Mouse (Mus musculus): ENCODE data around the gene Kif21a. TPM values are rescaled to one million over a fixed set of nuclear protein-coding genes. Genes with fewer than 3 reads are reported as not detected.

The Kif21a gene
- polyA plus RNA-seq, 1 experiment from 2014 or later: 39.7 TPM

DNA sequence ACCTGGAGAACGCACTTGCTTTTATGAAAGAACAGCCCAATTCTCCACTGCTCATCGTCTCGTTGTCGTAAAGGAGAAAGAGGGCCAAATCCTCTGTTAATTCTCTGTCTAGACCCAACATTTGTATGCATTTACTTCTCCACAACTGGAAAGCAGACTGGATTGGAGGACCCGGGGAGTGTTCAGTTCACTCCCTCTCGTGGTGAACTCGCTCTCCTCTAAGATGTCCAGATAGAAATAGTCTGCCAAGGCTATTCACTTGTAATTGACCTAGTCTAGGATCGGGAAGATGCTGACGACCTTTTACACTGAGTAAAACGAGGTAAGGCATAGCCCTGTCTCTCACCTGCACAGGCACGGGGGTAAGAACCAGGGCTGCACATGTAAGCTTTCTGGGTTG, 2.1 kb downstream of the Kif21a start:
- Histone ChIP-seq H3K36me3 (no peaks in the 10 kb centered on the region), H3K27ac (peak overlapping the region; percentile 40; the same call in 1 of the 2 replicates), H3K9me3 (replicated peaks) (no peaks in the 10 kb centered on the region), H3K27me3 (no peaks in the 10 kb centered on the region), H3K4me2 (replicated peaks) (peak overlapping the region; percentile 81), H3K4me3 (peak overlapping the region; percentile 27), H3K9ac (0 out of 2 replicates have a peak overlapping the region, but pooled peaks have one; percentile 47), H3K4me1 (peaks cover 19% of the 10 kb centered on the region)
- 71% methylated on average over 11 of the region's 11 CpGs for WGBS
- no peak for ATAC-seq (ENCODE audit: low FRiP score)

DNA sequence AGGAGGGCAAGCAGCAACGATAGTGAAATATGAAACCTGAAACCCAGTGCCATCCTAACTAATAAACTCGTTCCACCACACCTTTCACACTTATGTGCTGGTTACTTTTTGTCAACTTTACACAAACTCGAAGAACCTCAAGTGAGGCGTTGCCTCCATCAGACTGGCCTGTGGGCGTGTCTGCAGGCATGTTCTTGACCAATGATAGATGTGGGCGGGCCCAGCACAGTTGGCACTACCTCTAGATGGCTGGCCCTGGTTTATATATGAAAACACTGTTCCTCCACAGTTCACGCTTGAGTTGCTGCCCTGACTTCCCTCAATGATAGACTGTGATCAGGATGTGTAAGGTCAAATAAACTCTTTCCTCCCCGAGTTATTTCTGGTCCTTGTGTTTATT, 3.2 kb downstream of the Kif21a start:
- H3K4me3 ChIP-seq: no peak overlapping the region
- no peak overlapping the region for H3K27ac ChIP-seq
- no peak overlapping the region for H3K9ac ChIP-seq
- WGBS: 70% methylated on average over 8 of the region's 8 CpGs
- no peak for ATAC-seq (ENCODE audit: low FRiP score)
- H3K27me3 ChIP-seq: no peaks in the 10 kb centered on the region
- H3K4me2 ChIP-seq (replicated peaks): peak overlapping the region; percentile 30
- H3K4me1 ChIP-seq: peaks cover 19% of the 10 kb centered on the region
- no peaks in the 10 kb centered on the region for H3K9me3 ChIP-seq (replicated peaks)
- H3K36me3 ChIP-seq: no peaks in the 10 kb centered on the region

DNA sequence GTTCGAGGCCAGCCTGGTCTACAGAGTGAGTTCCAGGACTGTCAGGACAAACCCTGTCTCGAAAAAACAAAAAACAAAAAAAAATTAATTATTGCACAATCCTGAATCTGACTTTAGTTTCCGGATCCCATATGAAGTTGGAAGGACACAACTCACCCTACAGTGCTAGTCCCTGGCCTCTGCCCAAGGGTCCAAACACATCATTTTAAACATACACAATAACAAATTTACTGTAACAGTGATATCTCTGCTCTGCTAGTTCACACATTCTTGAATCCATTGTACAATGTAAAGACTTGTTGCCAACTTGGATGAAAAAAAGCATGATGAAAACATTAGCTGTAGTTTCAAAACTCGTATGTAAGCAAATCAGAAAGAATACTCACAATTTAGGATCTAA, 6.5 kb downstream of the Kif21a start:
- no peaks in the 10 kb centered on the region for H3K27me3 ChIP-seq
- peaks cover 13% of the 10 kb centered on the region for H3K4me1 ChIP-seq
- H3K9me3 ChIP-seq (replicated peaks): no peaks in the 10 kb centered on the region
- WGBS: 91% methylated on average over 4 of the region's 4 CpGs
- no peak overlapping the region for H3K4me3 ChIP-seq
- H3K9ac ChIP-seq: no peak overlapping the region
- H3K36me3 ChIP-seq: no peaks in the 10 kb centered on the region
- no peak overlapping the region for H3K4me2 ChIP-seq (replicated peaks)
- no peak overlapping the region for H3K27ac ChIP-seq
- ATAC-seq (ENCODE audit: low FRiP score): no peak

DNA sequence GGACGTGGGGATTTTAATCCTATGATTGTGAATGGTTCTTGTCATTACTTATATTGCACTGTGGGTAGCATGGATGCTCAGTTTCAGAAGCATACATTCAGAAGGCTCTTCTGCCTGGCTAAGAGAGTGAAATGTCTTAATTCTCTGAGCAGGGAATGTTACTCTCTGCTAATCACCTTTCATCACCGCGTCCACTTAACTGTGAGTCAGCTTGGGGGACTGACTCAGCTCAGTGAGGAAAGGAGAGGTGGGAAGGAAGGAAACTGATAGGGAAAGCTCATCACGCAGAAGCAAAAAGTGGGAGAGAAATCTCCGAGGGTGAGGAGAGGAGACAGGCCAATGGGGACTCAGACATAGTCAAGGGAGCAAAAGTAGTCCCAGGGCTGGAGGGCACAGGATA, 10.9 kb downstream of the Kif21a start:
- Histone ChIP-seq H3K27ac (no peak overlapping the region), H3K36me3 (no peaks in the 10 kb centered on the region), H3K4me2 (replicated peaks) (no peak overlapping the region), H3K4me3 (no peak overlapping the region), H3K4me1 (peaks cover 8% of the 10 kb centered on the region), H3K27me3 (no peaks in the 10 kb centered on the region), H3K9ac (no peak overlapping the region), H3K9me3 (replicated peaks) (no peaks in the 10 kb centered on the region)
- WGBS: 81% methylated on average over 5 of the region's 5 CpGs
- no peak for ATAC-seq (ENCODE audit: low FRiP score)

GRCm38 (mm10) chr15:91034090-91034489, 15.7 kb downstream of the Kif21a start:
- H3K4me1 ChIP-seq: peaks cover 8% of the 10 kb centered on the region; the same call in 1 of the 2 replicates
- 57% methylated on average over 4 of the region's 4 CpGs for WGBS
- H3K9ac ChIP-seq: no peak overlapping the region
- H3K9me3 ChIP-seq (replicated peaks): 0 out of 2 replicates have a peak, but pooled peaks cover 6% of the 10 kb centered on the region
- H3K27ac ChIP-seq: no peak overlapping the region
- ATAC-seq (ENCODE audit: low FRiP score): no peak
- H3K4me3 ChIP-seq: no peak overlapping the region
- H3K36me3 ChIP-seq: peaks cover 6% of the 10 kb centered on the region; the same call in 1 of the 2 replicates
- H3K27me3 ChIP-seq: no peaks in the 10 kb centered on the region
- no peak overlapping the region for H3K4me2 ChIP-seq (replicated peaks)

DNA sequence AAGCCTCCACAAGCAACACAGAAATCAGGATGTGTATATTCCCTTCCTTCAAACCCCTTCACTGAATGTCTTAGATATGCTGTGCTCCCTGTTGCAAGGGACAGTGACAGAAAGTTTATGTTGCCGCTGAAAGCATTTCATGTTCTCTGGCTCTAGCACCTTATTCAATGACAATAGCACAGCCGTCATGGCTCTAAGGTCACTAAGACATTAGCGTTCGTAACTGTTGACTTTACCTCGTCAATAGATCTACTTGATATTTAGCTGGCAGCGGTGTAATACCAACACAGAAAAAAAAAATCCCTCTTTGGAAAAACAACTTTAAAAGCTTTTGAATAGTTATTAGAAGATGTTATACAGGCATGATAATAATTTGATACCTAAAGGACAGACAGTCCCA, 16.2 kb downstream of the Kif21a start:
- peaks cover 6% of the 10 kb centered on the region; the same call in 1 of the 2 replicates for H3K36me3 ChIP-seq
- no peak for ATAC-seq (ENCODE audit: low FRiP score)
- H3K9ac ChIP-seq: no peak overlapping the region
- WGBS: 79% methylated on average over 6 of the region's 6 CpGs
- H3K27me3 ChIP-seq: no peaks in the 10 kb centered on the region
- no peak overlapping the region for H3K4me3 ChIP-seq
- H3K27ac ChIP-seq: no peak overlapping the region
- no peak overlapping the region for H3K4me2 ChIP-seq (replicated peaks)
- H3K4me1 ChIP-seq: peaks cover 8% of the 10 kb centered on the region; the same call in 1 of the 2 replicates
- H3K9me3 ChIP-seq (replicated peaks): 0 out of 2 replicates have a peak, but pooled peaks cover 6% of the 10 kb centered on the region

DNA sequence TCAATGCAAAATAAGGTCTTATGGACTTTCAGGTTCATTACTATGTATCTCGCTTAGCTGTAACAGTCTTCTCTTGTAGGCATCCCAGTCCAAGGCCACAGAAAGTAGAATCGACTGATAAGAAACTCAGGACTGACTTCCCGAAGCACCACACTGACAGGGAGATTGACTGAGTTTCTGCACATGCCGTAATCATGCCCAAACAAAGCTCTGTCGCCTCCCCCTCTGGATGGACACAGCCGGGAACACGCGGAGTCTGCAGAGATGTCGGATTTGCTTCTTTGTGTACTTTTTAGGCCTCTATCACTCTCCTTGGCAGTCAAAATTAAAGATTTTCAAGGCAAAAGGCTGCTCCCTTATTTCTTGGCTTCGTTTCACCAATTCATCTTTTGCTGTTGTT, 20.8 kb downstream of the Kif21a start:
- Histone ChIP-seq H3K9ac (no peak overlapping the region), H3K4me1 (no peaks in the 10 kb centered on the region), H3K27me3 (no peaks in the 10 kb centered on the region), H3K9me3 (replicated peaks) (0 out of 2 replicates have a peak, but pooled peaks cover 6% of the 10 kb centered on the region), H3K4me3 (no peak overlapping the region), H3K36me3 (peaks cover 6% of the 10 kb centered on the region; the same call in 1 of the 2 replicates), H3K4me2 (replicated peaks) (no peak overlapping the region), H3K27ac (peak overlapping the region; percentile 76)
- 68% methylated on average over 10 of the region's 10 CpGs for WGBS
- 0 out of 2 replicates have a peak, but pooled peaks have one; percentile 54 for ATAC-seq (ENCODE audit: low FRiP score)

DNA sequence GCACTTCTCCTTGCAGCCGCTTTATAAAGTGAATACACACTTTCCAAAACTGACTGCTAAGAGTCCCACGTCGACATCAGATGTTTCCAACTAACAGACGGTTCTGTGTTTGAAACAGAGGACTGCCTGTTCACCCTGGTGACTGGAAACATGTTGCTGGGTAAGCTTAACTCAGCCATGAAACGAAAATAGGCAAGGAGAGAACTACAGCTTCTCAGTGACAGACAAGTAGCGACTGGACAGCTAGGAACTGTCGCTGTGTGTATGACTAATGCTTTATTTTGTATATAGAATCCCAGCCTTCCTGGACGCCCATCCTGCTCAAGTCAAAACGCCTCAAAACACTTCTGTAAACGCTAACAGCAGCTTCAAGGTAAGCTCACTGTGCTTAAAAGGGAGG, 21.3 kb downstream of the Kif21a start:
- Histone ChIP-seq H3K4me1 (no peaks in the 10 kb centered on the region), H3K27me3 (no peaks in the 10 kb centered on the region), H3K4me2 (replicated peaks) (no peak overlapping the region), H3K27ac (peak overlapping the region; percentile 76), H3K9me3 (replicated peaks) (0 out of 2 replicates have a peak, but pooled peaks cover 6% of the 10 kb centered on the region), H3K9ac (no peak overlapping the region), H3K36me3 (peaks cover 6% of the 10 kb centered on the region; the same call in 1 of the 2 replicates), H3K4me3 (no peak overlapping the region)
- 67% methylated on average over 10 of the region's 10 CpGs for WGBS
- peak; percentile 52; the same call in 1 of the 2 replicates for ATAC-seq (ENCODE audit: low FRiP score)

DNA sequence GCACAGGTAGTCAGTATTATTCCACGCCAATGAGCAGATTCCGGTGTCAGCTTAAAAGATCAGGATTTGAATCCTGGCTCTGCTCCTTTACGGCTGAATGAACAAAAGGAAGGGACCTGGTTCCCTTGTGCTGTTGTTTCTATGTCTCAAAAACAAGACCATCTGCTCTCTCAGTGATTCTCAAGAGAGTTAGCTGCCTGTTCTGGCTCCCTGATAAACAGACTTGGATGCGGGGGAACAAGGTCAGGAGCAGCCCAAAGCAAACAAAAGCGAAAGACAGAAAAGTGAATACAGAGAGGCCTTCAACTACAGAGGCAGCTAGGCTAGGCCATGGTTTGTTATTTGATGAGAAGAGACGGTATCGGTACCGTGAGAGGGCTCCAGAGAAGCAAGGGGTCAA, 27.5 kb downstream of the Kif21a start:
- WGBS: 52% methylated on average over 8 of the region's 8 CpGs
- peak overlapping the region; percentile 64 for H3K27ac ChIP-seq
- no peak overlapping the region for H3K4me2 ChIP-seq (replicated peaks)
- no peak overlapping the region for H3K9ac ChIP-seq
- H3K4me1 ChIP-seq: peaks cover 22% of the 10 kb centered on the region
- H3K4me3 ChIP-seq: no peak overlapping the region
- no peak for ATAC-seq (ENCODE audit: low FRiP score)
- H3K36me3 ChIP-seq: no peaks in the 10 kb centered on the region
- H3K9me3 ChIP-seq (replicated peaks): no peaks in the 10 kb centered on the region
- H3K27me3 ChIP-seq: no peaks in the 10 kb centered on the region

- ATAC-seq (ENCODE audit: low FRiP score): no peak
- Histone ChIP-seq H3K27me3 (no peaks in the 10 kb centered on the region), H3K9me3 (replicated peaks) (no peaks in the 10 kb centered on the region), H3K4me1 (peaks cover 34% of the 10 kb centered on the region), H3K36me3 (no peaks in the 10 kb centered on the region), H3K4me3 (no peak overlapping the region), H3K4me2 (replicated peaks) (no peak overlapping the region), H3K27ac (peak overlapping the region; percentile 96), H3K9ac (no peak overlapping the region)
- 22% methylated on average over 3 of the region's 3 CpGs for WGBS
Observed at GRCm38 (mm10) chr15:91018861-91019187, 30.9 kb downstream of the Kif21a start.

- Histone ChIP-seq H3K27ac (peak overlapping the region; percentile 96), H3K9me3 (replicated peaks) (no peaks in the 10 kb centered on the region), H3K9ac (no peak overlapping the region; the same call in 1 of the 2 replicates), H3K4me2 (replicated peaks) (peak overlapping the region; percentile 45), H3K36me3 (no peaks in the 10 kb centered on the region), H3K4me1 (peaks cover 37% of the 10 kb centered on the region), H3K4me3 (no peak overlapping the region), H3K27me3 (no peaks in the 10 kb centered on the region)
- whole genome bisulfite sequencing: 8% methylated on average over 9 of the region's 9 CpGs
- peak; percentile 81 for ATAC-seq (ENCODE audit: low FRiP score)
Observed at GRCm38 (mm10) chr15:91018161-91018860, 31.4 kb downstream of the Kif21a start.

DNA sequence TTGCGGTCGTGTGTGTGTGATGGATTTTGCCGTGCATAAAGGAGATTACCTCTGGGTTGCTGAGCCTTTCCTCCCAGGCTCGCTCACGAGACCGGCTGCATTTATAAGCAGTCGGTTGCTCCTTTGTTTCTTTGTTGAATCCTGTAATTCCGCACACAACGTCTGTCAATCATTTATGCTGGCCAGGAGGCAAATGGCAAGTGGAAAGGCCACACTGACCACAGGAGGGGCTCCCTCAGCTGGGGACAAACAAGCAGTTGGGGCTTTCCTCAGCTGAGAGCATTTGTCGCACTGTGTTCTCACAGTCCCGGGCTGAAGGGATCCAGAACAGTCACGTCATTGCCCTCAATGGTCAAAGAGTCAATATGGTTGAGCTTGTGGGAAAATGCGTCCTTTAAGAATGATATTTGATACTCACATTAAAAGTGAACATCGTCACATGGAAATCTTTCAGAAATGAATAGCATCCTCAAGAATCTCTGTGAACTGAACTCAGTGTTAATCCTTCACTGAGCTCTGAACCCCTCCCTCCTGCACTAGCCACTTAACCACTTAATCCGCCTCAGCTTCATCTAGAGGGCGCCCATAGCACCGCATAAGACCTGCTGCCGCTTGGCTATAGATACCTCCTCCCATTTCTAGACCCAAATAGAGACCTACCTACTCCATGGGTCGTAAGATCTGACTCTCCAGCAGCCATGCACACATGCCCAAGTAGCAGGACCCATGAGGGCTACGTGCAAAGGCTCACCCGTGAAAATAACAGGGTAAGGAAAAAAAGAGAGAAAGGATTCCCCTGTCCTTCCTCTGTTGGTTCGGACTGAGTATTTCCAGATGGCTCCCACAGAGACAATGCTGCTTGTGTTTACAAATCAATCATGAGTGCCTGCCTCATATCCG, 32.2 kb downstream of the Kif21a start:
- WGBS: 16% methylated on average over 23 of the region's 23 CpGs
- peak; percentile 73 for ATAC-seq (ENCODE audit: low FRiP score)
- H3K4me1 ChIP-seq: peaks cover 44% of the 10 kb centered on the region
- H3K27me3 ChIP-seq: no peaks in the 10 kb centered on the region
- H3K9me3 ChIP-seq (replicated peaks): no peaks in the 10 kb centered on the region
- peak overlapping the region; percentile 96 for H3K27ac ChIP-seq
- H3K4me2 ChIP-seq (replicated peaks): peak overlapping the region; percentile 45
- H3K4me3 ChIP-seq: peak overlapping the region; percentile 18
- H3K9ac ChIP-seq: peak overlapping the region; percentile 43
- no peaks in the 10 kb centered on the region for H3K36me3 ChIP-seq
